Mouse (Mus musculus) monocyte, adult 5-6 weeks (primary cell): ENCODE measurements around the gene Trmt11. TPM values are rescaled to one million over a fixed set of nuclear protein-coding genes. Genes with fewer than 3 reads are reported as not detected.

Experiments
- total RNA-seq: library from RNA; stranded (forward); fragments of 200-1000, 200-491, 200-594 nt; gene quantifications from 3 replicates; pipeline ENCODE4 v1.2.3, GENCODE M21; 2017

The Trmt11 gene
- total RNA-seq, 1 experiment from 2014 or later = 29.2 TPM

Other genes starting within 250 kb of the Trmt11 start
- 18.7 to 22.6 TPM (median 19.9 TPM) in 3 replicates for gene Hint3, start 28.9 kb upstream of the Trmt11 start, total RNA-seq
- gene Ncoa7, start 202.6 kb upstream of the Trmt11 start, total RNA-seq = 13.8 to 20.5 TPM (median 15.5 TPM) in 3 replicates
- not detected in 3 replicates for gene Hey2, start 242.1 kb upstream of the Trmt11 start, total RNA-seq